ENCODE assay signal across 30 mouse cellular contexts in the genomic region with DNA sequence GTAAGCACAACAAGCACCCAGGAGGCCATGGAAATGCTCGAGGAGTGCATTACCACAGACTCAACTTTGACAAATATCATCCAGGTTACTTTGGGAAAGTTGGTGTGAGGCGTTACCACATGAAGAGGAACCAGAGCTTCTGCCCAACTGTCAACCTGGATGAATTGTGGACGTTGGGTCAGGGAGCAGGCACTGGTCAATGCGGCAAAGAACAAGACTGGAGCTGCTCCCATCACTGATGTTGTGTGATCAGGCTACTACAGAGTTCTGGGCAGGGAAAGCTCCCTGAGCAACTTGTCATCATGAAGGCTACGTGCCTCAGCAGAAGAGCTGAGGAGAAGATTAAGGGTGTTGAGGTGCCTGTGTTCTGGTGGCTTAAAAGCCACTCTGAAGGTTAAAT.
"Had no signal": no experiment of that assay in that cellular context is flagged by ENCODE, and none has a peak within 500 bp of the region (broad histone marks: within the 10 kb centered on the region; RNA-seq: fewer than 3 reads in every experiment).

No protein-coding gene starts in this region.

- H3K27me3 ChIP-seq: limb, embryonic 12.5 days; limb, embryonic 13.5 days; limb, embryonic 15.5 days; liver, embryonic 12.5 days; liver, embryonic 13.5 days; liver, embryonic 15.5 days; lung, embryonic 15.5 days; megakaryocyte, embryonic 14.5 days; midbrain, embryonic 12.5 days; midbrain, embryonic 13.5 days; midbrain, embryonic 15.5 days had no signal

- DNase-seq: left cerebral cortex, postnatal 4 days; liver; liver, embryonic 13.5 days; liver, postnatal 0 days; lung, adult 18-20 months; lung, adult 2 months; lung, embryonic 14.5 days; lung, postnatal 10 days; lung, postnatal 14 days; lung, postnatal 36 days; lung, postnatal 4 days; midbrain, embryonic 14.5 days had no signal

- H3K9me3 ChIP-seq: limb, embryonic 10.5 days; limb, embryonic 12.5 days; limb, embryonic 13.5 days; limb, embryonic 15.5 days; liver, embryonic 12.5 days; liver, embryonic 13.5 days; liver, embryonic 15.5 days; lung, embryonic 15.5 days; megakaryocyte, embryonic 14.5 days; midbrain, embryonic 12.5 days; midbrain, embryonic 13.5 days; midbrain, embryonic 15.5 days had no signal

- H3K27ac ChIP-seq: left cerebral cortex, adult 2 months; limb, embryonic 10.5 days; limb, embryonic 12.5 days; limb, embryonic 13.5 days; limb, embryonic 15.5 days; liver, embryonic 12.5 days; liver, embryonic 13.5 days; liver, embryonic 14.5 days; liver, embryonic 15.5 days; lung, embryonic 15.5 days; macrophage; midbrain, embryonic 12.5 days; midbrain, embryonic 13.5 days; midbrain, embryonic 15.5 days had no signal

- H3K4me2 ChIP-seq: limb, embryonic 12.5 days; limb, embryonic 13.5 days; limb, embryonic 15.5 days; liver, embryonic 11.5 days; liver, embryonic 12.5 days; liver, embryonic 13.5 days; liver, embryonic 15.5 days; lung, embryonic 14.5 days; lung, embryonic 15.5 days; midbrain, embryonic 12.5 days; midbrain, embryonic 13.5 days; midbrain, embryonic 15.5 days had no signal

- ATAC-seq: liver, embryonic 12.5 days; liver, postnatal 0 days; lung, postnatal 0 days; midbrain, embryonic 13.5 days; midbrain, embryonic 15.5 days; midbrain, embryonic 16.5 days had no signal

- H3K4me3 ChIP-seq: left cerebral cortex, adult 2 months; limb, embryonic 10.5 days; limb, embryonic 12.5 days; limb, embryonic 13.5 days; limb, embryonic 15.5 days; liver, embryonic 12.5 days; liver, embryonic 13.5 days; liver, embryonic 15.5 days; lung, embryonic 15.5 days; midbrain, embryonic 12.5 days; midbrain, embryonic 13.5 days; midbrain, embryonic 15.5 days; myocyte had no signal

- H3K36me3 ChIP-seq: limb, embryonic 12.5 days; limb, embryonic 15.5 days; liver, embryonic 15.5 days; lung, embryonic 15.5 days; midbrain, embryonic 13.5 days; midbrain, embryonic 15.5 days had no signal

- H3K9ac ChIP-seq: limb, embryonic 12.5 days; limb, embryonic 13.5 days; limb, embryonic 15.5 days; liver, embryonic 12.5 days; liver, embryonic 13.5 days; liver, embryonic 14.5 days; liver, embryonic 15.5 days; liver, postnatal 0 days; lung, embryonic 14.5 days; lung, embryonic 15.5 days; midbrain, embryonic 12.5 days; midbrain, embryonic 13.5 days; midbrain, embryonic 15.5 days had no signal
